Mouse (Mus musculus) hematopoietic stem cell, adult 5-6 weeks (primary cell): Measurements from ENCODE around the gene Magee1. TPM values are rescaled to one million over a fixed set of nuclear protein-coding genes. Genes with fewer than 3 reads are reported as not detected.
"Not testable (repeated sequence)": the region's sequence is repeated elsewhere in the genome, so short reads cannot be mapped to it uniquely, and the experiment has no call there.

Experiments
- ATAC-seq, 2 experiments: fragments of 125-278 bp in 1 of 2; replicated peaks in 1 of 2; 2 replicates each; pipeline ENCODE4 v1.8.0; 2016 to 2017; ENCODE audit warnings: inconsistent platforms in 2 of 2, mild to moderate bottlenecking in 2 of 2, moderate number of reproducible peaks in 2 of 2, low read depth in 1 of 2, moderate TSS enrichment in 1 of 2; ENCODE audit not compliant: low FRiP score in 2 of 2, poor library complexity in 2 of 2, severe bottlenecking in 2 of 2, insufficient read depth in 1 of 2, low TSS enrichment in 1 of 2
- total RNA-seq: library from RNA; stranded (forward); fragments of 172-1452, 232-1000 nt; gene quantifications from 2 replicates; pipeline ENCODE4 v1.2.3, GENCODE M21; 2017

The Magee1 gene
- 1.2 and 5.2 TPM in 2 replicates for total RNA-seq

GRCm38 (mm10) chrX:105120275-105121226, at the start of gene Magee1:
Gene Magee1 (plus strand): TSS chrX:105120378.
- peak; percentile 60 to 74 for ATAC-seq

DNA sequence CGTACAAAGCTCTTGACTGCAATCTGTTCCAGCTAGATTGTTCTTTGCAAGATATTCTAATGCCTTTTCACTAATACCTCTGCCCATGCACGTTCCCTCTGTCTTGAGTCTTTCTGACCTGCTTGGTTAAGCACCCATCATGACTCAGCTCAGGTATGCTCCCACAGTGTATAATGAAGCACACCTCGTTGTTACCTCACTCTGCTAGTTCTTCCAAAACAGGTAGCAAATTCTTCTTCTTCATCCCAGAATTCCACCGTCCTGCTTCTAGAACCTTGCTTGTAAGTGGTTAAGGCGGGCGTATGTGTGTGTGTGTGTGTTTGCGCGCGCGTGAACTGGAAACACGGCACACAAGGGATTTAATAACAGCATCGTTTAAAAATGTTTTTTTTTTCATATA, 41.0 kb upstream of the Magee1 start:
- ATAC-seq, result 0 out of 4 replicates have a peak, but pooled peaks of 1 of the 2 experiments have one; percentile 17

GRCm38 (mm10) chrX:105079615-105080092, 40.5 kb upstream of the Magee1 start, which contains the start of gene Pbdc1:
Gene Pbdc1 (plus strand): TSS chrX:105079756.
- ATAC-seq, result peak; percentile 99

DNA sequence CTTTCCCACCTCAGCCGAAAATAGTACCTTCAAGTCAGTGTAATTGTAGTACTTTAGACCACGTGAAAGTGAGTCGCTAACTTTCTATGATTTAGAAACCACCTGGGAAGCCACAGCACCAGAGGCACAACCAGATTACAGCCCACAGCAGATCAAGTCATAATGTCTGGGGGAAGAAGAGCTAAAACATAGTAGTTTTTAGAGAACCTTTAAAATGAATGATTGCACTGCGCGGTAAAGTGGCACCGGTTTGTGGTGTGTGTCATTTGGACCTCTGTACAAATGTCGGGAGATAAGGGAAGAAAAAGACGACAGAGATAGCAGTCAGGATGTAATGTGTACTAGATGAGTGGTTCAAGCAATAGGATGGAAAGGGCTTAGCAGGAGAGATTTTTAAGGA, 40.1 kb upstream of the Magee1 start:
- ATAC-seq, result no peak

DNA sequence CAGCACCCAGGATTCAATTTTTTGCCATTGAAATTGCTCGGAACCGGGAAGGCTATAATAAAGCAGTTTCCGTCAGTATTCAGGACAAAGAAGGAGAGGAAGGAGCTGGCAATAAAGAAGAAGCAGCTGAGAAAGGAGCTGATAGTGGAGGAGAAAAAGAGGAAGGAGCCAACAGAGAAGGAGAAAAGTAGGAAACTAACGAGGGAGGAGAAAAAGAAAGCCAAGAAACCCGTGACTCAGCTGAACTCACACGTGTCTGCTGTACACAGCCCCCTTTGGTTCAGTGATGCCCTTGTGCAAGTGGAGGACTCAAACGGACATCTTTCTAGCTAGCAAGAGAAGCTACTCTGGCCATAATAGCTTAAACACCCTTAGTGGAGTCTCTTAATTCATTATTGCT, 37.2 kb upstream of the Magee1 start:
- not testable (repeated sequence) for ATAC-seq

DNA sequence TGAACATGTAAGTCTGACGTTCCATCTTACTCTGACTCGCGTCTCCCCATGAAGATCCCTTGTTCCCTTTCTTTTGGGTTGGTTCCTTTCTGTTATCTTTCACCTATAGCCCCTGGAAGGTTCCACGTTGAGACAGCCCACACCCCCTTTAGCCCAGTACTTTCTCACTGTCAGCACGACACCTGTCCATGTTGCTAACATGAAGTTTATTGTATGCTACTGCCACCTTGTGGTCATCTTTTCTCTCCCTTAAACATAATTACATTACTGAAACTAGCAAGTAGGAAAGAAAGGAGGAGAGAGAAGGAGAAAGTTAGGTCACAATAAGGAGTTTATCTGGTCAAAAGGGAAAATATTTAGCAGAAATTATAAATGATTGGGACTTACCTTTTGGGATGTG, 16.0 kb upstream of the Magee1 start:
- ATAC-seq, result no peak; a peak in 1 of 4 replicates

DNA sequence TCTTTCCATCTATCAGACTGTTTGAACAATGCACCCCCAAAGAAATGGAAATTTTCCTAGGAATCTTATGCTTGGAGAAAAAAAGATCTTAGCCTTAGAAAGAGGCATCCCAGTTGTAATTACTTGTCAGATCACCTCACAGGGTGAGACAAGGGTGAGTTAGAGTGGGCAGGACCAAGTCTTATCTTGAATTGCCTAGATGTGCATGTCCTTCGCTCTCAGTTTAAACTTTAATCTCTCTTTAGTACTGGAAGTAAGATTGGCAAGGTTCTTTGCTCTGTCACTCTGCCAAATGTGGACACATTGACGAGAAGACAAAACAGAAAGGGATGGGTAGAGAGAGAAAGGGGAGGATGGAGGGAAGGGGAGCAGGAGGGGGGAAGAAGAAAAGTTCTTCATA, 5.2 kb upstream of the Magee1 start:
- no peak for ATAC-seq

GRCm38 (mm10) chrX:105121227-105121865, 1.2 kb downstream of the Magee1 start:
- peak; percentile 88 to 89 for ATAC-seq

DNA sequence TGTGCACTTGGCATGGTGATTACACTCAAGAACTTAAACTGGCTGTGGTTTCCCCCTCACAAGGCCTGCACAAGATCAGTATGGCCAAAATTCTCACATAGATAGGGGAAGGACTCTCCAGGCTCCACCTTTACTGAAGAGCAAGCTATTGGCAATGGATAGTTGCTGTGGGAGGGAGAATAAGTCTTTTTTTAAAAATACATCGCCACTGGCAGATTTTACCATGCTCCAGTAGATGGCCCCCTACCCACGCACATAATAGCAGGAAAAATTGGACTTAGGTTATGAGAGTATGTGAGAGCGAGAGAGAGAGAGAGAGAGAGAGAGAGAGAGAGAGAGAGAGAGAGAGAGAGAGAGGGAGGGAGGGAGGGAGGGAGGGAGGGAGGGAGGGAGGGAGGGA, 4.7 kb downstream of the Magee1 start:
- no peak for ATAC-seq

DNA sequence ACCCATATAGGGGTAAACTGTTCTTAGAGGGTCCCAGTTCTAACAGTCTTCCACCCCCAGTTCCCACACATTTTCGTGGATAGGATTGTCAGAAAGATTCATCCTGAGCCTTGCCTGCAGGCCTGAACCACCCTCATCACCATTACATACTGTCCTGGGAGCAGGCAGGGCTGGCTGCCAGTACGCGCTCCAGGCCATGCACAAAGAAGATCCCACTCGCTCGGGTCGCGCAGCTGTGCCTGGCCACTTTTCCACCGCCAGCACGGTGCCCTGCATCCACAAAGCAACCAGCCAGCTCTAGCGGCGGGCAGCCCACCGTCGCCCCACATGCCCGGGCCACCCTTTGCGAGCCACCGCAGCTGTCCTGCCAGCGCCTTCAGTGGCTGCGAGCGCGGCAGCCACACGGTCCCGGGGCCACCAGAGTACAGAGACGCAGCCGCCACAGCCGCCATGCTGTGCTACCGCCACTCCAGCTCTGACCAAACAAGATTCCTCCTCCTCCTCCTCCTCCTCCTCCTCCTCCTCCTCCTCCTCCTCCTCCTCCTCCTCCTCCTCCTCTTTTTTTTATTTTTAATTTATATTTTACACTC, 31.8 kb downstream of the Magee1 start:
- no peak for ATAC-seq

- not testable (repeated sequence) for ATAC-seq
Measured at GRCm38 (mm10) chrX:105165007-105165406, 44.8 kb downstream of the Magee1 start.

- peak; percentile 64 to 65; a peak in 3 of 4 replicates for ATAC-seq
Measured at GRCm38 (mm10) chrX:105167217-105167616, 47.0 kb downstream of the Magee1 start.

Other genes starting within 250 kb of the Magee1 start
- gene Pbdc1, start 40.6 kb upstream of the Magee1 start, total RNA-seq, result 52.7 and 57.4 TPM in 2 replicates